Mouse (Mus musculus) C2C12 (cell line): ENCODE measurements around the gene Usf3.

Experiments used
- CEBPB ChIP-seq: IDR thresholded peaks from one replicate; pipeline ENCODE4 v1.6.1; 2011; ENCODE audit warnings: low read depth, mild to moderate bottlenecking, control low read depth, moderate library complexity
- CTCF ChIP-seq: IDR thresholded peaks from one replicate; pipeline ENCODE4 v1.5.1; 2011; ENCODE audit not compliant: control insufficient read depth, insufficient read depth, insufficient read length
- MAX ChIP-seq: IDR thresholded peaks from one replicate; pipeline ENCODE4 v1.6.1; 2011; ENCODE audit warnings: mild to moderate bottlenecking, control low read depth
- MYOD1 ChIP-seq: IDR thresholded peaks from one replicate; pipeline ENCODE4 v1.6.1; 2011; ENCODE audit warnings: low read depth; ENCODE audit not compliant: control insufficient read depth, insufficient read length

- TF ChIP-seq CTCF (no peak), MAX (no peak), CEBPB (no peak), MYOD1 (no peak)
Observed at GRCm38 (mm10) chr16:44123786-44124185, 49.3 kb upstream of the Usf3 start.
